Mouse (Mus musculus) liver, postnatal 0 days (tissue): ENCODE data around the gene Brwd1. TPM values are rescaled to one million over a fixed set of nuclear protein-coding genes. Genes with fewer than 3 reads are reported as not detected.

Source experiments
- ATAC-seq: fragments of 200-750 bp; cut with Nextera tagmentation; 2 replicates; pipeline ENCODE4 v1.8.0; 2017; ENCODE audit warnings: mild to moderate bottlenecking, moderate library complexity
- DNase-seq: peaks from one replicate; pipeline ENCODE4 v3.0.0-alpha.2; 2016
- H3K27ac ChIP-seq: fragments of 300-500 bp; sonication (generic); 2 replicates; pipeline ENCODE4 v1.5.1; 2014; ENCODE audit warnings: antibody characterized with exemption, moderate library complexity, mild to moderate bottlenecking, low read depth
- H3K27me3 ChIP-seq: fragments of 300-500 bp; sonication (generic); 2 replicates; pipeline ENCODE4 v1.6.1; 2014; ENCODE audit warnings: low read length, control low read depth, mixed read lengths; ENCODE audit not compliant: insufficient read depth
- H3K36me3 ChIP-seq: fragments of 300-500 bp; sonication (generic); replicated peaks from 2 replicates; pipeline ENCODE4 v1.6.1; 2014; ENCODE audit warnings: mild to moderate bottlenecking, control low read depth, low read length, moderate library complexity, mixed read lengths; ENCODE audit not compliant: insufficient read depth
- H3K4me1 ChIP-seq: fragments of 300-500 bp; sonication (generic); 2 replicates; pipeline ENCODE4 v1.6.1; 2014; ENCODE audit warnings: antibody characterized with exemption, mild to moderate bottlenecking, control low read depth; ENCODE audit not compliant: insufficient read depth
- H3K4me2 ChIP-seq: fragments of 300-500 bp; sonication (generic); 2 replicates; pipeline ENCODE4 v1.6.1; 2014; ENCODE audit warnings: low read depth, mild to moderate bottlenecking, low read length, moderate library complexity, mixed read lengths
- H3K4me3 ChIP-seq: fragments of 300-500 bp; sonication (generic); 2 replicates; pipeline ENCODE4 v1.5.1; 2014; ENCODE audit warnings: low read depth, low read length
- H3K9ac ChIP-seq: fragments of 300-500 bp; sonication (generic); replicated peaks from 2 replicates; pipeline ENCODE4 v1.6.1; 2014; ENCODE audit warnings: mild to moderate bottlenecking, moderate library complexity
- H3K9me3 ChIP-seq: fragments of 300-500 bp; sonication (generic); 2 replicates; pipeline ENCODE4 v1.6.1; 2016; ENCODE audit warnings: mild to moderate bottlenecking, control low read depth, low read length, mixed read lengths
- CTCF ChIP-seq: sonication (generic); IDR thresholded peaks from 2 replicates; pipeline ENCODE4 v1.5.1; 2016; ENCODE audit warnings: antibody characterized with exemption, low read depth
- EP300 ChIP-seq: IDR thresholded peaks from 2 replicates; pipeline ENCODE4 v1.6.1; 2016; ENCODE audit warnings: antibody characterized with exemption, low read depth, mild to moderate bottlenecking
- WGBS: fragments of 180-500 bp; shearing (Covaris S2); extraction: QIAGEN DNeasy Blood & Tissue Kit; methylation state at CpG from one replicate; pipeline ENCODE4 v1.1.7; 2014; ENCODE audit not compliant: insufficient replicate concordance; 5-methylcytosine and 5-hydroxymethylcytosine counted together
- microRNA-seq: library from miRNA; unstranded; fragments of <30 nt; microRNA quantifications from one replicate; pipeline ENCODE4, GENCODE M21; 2016
- polyA plus RNA-seq: library from polyadenylated mRNA; unstranded; fragments of >200 nt; fragmentation: Nextera tagmentation; extraction: Ambion mirVana; gene quantifications from 2 replicates; pipeline ENCODE4 v1.2.1, GENCODE M21; 2015

The Brwd1 gene
- polyA plus RNA-seq, 1 experiment from 2014 or later, result 12.8 TPM

GRCm38 (mm10) chr16:95943186-95943585 lies 139.1 kb downstream of the Brwd1 start:
- no peak for ATAC-seq
- TF ChIP-seq CTCF, result no peak
- no peak for TF ChIP-seq EP300
- 82% methylated on average over 6 of the region's 6 CpGs for WGBS

More at GRCm38 (mm10) chr16:95943186-95943585, 139.1 kb downstream of the Brwd1 start:
- H3K4me3 ChIP-seq, result no peak overlapping the region
- no peak overlapping the region for H3K4me2 ChIP-seq
- H3K9me3 ChIP-seq, result no peaks in the 10 kb centered on the region
- H3K4me1 ChIP-seq, result peaks cover 3% of the 10 kb centered on the region; the same call in 1 of the 2 replicates
- H3K27me3 ChIP-seq, result no peaks in the 10 kb centered on the region
- H3K9ac ChIP-seq, result no peak overlapping the region
- DNase-seq, result no peak
- H3K27ac ChIP-seq, result no peak overlapping the region
- H3K36me3 ChIP-seq, result no peaks in the 10 kb centered on the region

Small RNAs within 50 kb of the gene (microRNA-seq; reads per million reads assigned to microRNA genes)
- gene Gm27833, result not detected

Other genes with a start within 250 kb of the Brwd1 start
- 44.1 and 44.9 TPM in 2 replicates for gene Psmg1, start 91.6 kb downstream of the Brwd1 start, polyA plus RNA-seq
- 109 and 113 TPM in 2 replicates for gene Hmgn1, start 45.2 kb upstream of the Brwd1 start, polyA plus RNA-seq
- 5.5 and 6.1 TPM in 2 replicates for gene Wrb, start 62.9 kb upstream of the Brwd1 start, polyA plus RNA-seq
- 0.06 and 0.07 TPM in 2 replicates for gene Lca5l, start 109.7 kb upstream of the Brwd1 start, polyA plus RNA-seq
- gene Sh3bgr, start 117.9 kb upstream of the Brwd1 start, polyA plus RNA-seq, result 1.9 TPM in 1 of 2 replicates, not detected in the other
- 0.02 TPM in 1 of 2 replicates, not detected in the other for gene B3galt5, start 153.3 kb upstream of the Brwd1 start, polyA plus RNA-seq